In genomic region chr9:78113538-78113885, GRCm38 (mm10) we compare ENCODE assay signal across 8 mouse cellular contexts. TPM values are rescaled to one million over a fixed set of nuclear protein-coding genes. Genes with fewer than 3 reads are reported as not detected.
DNase-seq lines count a peak whose midpoint lies in the region; ATAC-seq and TF ChIP-seq lines count a peak whose summit lies in the region.

No protein-coding gene starts in this region.

- H3K9ac ChIP-seq in lung, embryonic 14.5 days: peak overlapping the region; percentile 94
- H3K9ac ChIP-seq in embryonic facial prominence, embryonic 12.5 days: peak overlapping the region; percentile 95
- peak overlapping the region; percentile 89 for H3K9ac ChIP-seq in intestine, postnatal 0 days (ENCODE audit: low read depth, low read length)
- H3K9ac ChIP-seq in neural tube, embryonic 15.5 days (replicated peaks): peak overlapping the region; percentile 83

- under 1% methylated on average over 14 of the region's 14 CpGs for WGBS in lung, embryonic 14.5 days
- WGBS in embryonic facial prominence, embryonic 12.5 days: 1% methylated on average over 14 of the region's 14 CpGs
- under 1% methylated on average over 14 of the region's 14 CpGs for WGBS in intestine, postnatal 0 days
- under 1% methylated on average over 14 of the region's 14 CpGs for WGBS in neural tube, embryonic 15.5 days

- H3K36me3 ChIP-seq in lung, embryonic 14.5 days (ENCODE audit: insufficient read depth): no peaks in the 10 kb centered on the region
- 0 out of 2 replicates have a peak, but pooled peaks cover 4% of the 10 kb centered on the region for H3K36me3 ChIP-seq in embryonic facial prominence, embryonic 12.5 days
- H3K36me3 ChIP-seq in intestine, postnatal 0 days (ENCODE audit: control insufficient read depth, insufficient read depth): no peaks in the 10 kb centered on the region
- no peaks in the 10 kb centered on the region for H3K36me3 ChIP-seq in neural tube, embryonic 15.5 days

- no peaks in the 10 kb centered on the region for H3K4me1 ChIP-seq in lung, embryonic 14.5 days (ENCODE audit: insufficient read depth)
- peaks cover 24% of the 10 kb centered on the region for H3K4me1 ChIP-seq in embryonic facial prominence, embryonic 12.5 days
- H3K4me1 ChIP-seq in intestine, postnatal 0 days (replicated peaks; ENCODE audit: control insufficient read depth, insufficient read depth, low read length): 0 out of 2 replicates have a peak, but pooled peaks cover 3% of the 10 kb centered on the region
- peaks cover 30% of the 10 kb centered on the region for H3K4me1 ChIP-seq in neural tube, embryonic 15.5 days

- peak overlapping the region; percentile 82 for H3K4me3 ChIP-seq in lung, embryonic 14.5 days (ENCODE audit: low read depth, low read length)
- peak overlapping the region; percentile 87 for H3K4me3 ChIP-seq in embryonic facial prominence, embryonic 12.5 days
- H3K4me3 ChIP-seq in intestine, postnatal 0 days (ENCODE audit: low read depth, low read length): peak overlapping the region; percentile 94
- H3K4me3 ChIP-seq in neural tube, embryonic 15.5 days (replicated peaks): peak overlapping the region; percentile 72

- H3K9me3 ChIP-seq in lung, embryonic 14.5 days (ENCODE audit: low read depth, low read length): no peaks in the 10 kb centered on the region
- no peaks in the 10 kb centered on the region for H3K9me3 ChIP-seq in embryonic facial prominence, embryonic 12.5 days
- no peaks in the 10 kb centered on the region for H3K9me3 ChIP-seq in intestine, postnatal 0 days (ENCODE audit: control insufficient read depth)
- H3K9me3 ChIP-seq in neural tube, embryonic 15.5 days (replicated peaks): no peaks in the 10 kb centered on the region

- peak overlapping the region; percentile 74 for H3K4me2 ChIP-seq in lung, embryonic 14.5 days
- peak overlapping the region; percentile 64 for H3K4me2 ChIP-seq in embryonic facial prominence, embryonic 12.5 days (replicated peaks)
- H3K4me2 ChIP-seq in intestine, postnatal 0 days (replicated peaks; ENCODE audit: low read depth): peak overlapping the region; percentile 80
- peak overlapping the region; percentile 69 for H3K4me2 ChIP-seq in neural tube, embryonic 15.5 days

- peak overlapping the region; percentile 81 for H3K27ac ChIP-seq in lung, embryonic 14.5 days (ENCODE audit: low read depth)
- H3K27ac ChIP-seq in embryonic facial prominence, embryonic 12.5 days: peak overlapping the region; percentile 89
- peak overlapping the region; percentile 94 for H3K27ac ChIP-seq in intestine, postnatal 0 days (ENCODE audit: low read depth, low read length)
- H3K27ac ChIP-seq in neural tube, embryonic 15.5 days (replicated peaks): peak overlapping the region; percentile 92

- ATAC-seq in lung, embryonic 14.5 days (ENCODE audit: insufficient read depth): peak; percentile 3; the same call in 1 of the 2 replicates
- no peak for ATAC-seq in embryonic facial prominence, embryonic 12.5 days (ENCODE audit: insufficient number of reproducible peaks, insufficient read depth, low FRiP score, low TSS enrichment)
- ATAC-seq in intestine, postnatal 0 days: no peak
- peak; percentile 26 for ATAC-seq in neural tube, embryonic 15.5 days (ENCODE audit: low FRiP score)
- ATAC-seq in granulocyte monocyte progenitor cell, adult 5-6 weeks (replicated peaks; ENCODE audit: poor library complexity, severe bottlenecking): no peak

- TF ChIP-seq CTCF in lung, embryonic 14.5 days (IDR thresholded peaks at IDR 0.05; ENCODE audit: low read depth): no peak
- TF ChIP-seq CTCF in intestine, postnatal 0 days (IDR thresholded peaks at IDR 0.05; ENCODE audit: low read depth): no peak

- DNase-seq in lung, embryonic 14.5 days: peak; percentile 59
- no peak for DNase-seq in lung, adult 18-20 months
- no peak for DNase-seq in cerebellum, postnatal 36 days
- DNase-seq in kidney, adult 11 months: no peak

- no peaks in the 10 kb centered on the region for H3K27me3 ChIP-seq in lung, embryonic 14.5 days (ENCODE audit: insufficient read depth, low read length)
- no peaks in the 10 kb centered on the region for H3K27me3 ChIP-seq in embryonic facial prominence, embryonic 12.5 days
- H3K27me3 ChIP-seq in intestine, postnatal 0 days (replicated peaks; ENCODE audit: control insufficient read depth, insufficient read depth, low read length): no peaks in the 10 kb centered on the region
- no peaks in the 10 kb centered on the region for H3K27me3 ChIP-seq in neural tube, embryonic 15.5 days (replicated peaks)

RNA-seq across cellular contexts. Expression of gene Ick, which starts 4.5 kb away (rescaled TPM):
- polyA plus RNA-seq in lung, embryonic 14.5 days (2014; fragmentation: Nextera tagmentation; extraction: Ambion mirVana): 22.9 and 23.2 TPM in 2 replicates
- polyA plus RNA-seq in embryonic facial prominence, embryonic 12.5 days (2016; fragmentation: Nextera tagmentation; extraction: Ambion mirVana): 32.0 and 33.1 TPM in 2 replicates
- 27.3 and 28.2 TPM in 2 replicates for polyA plus RNA-seq in intestine, postnatal 0 days (2015; fragmentation: Nextera tagmentation; extraction: Ambion mirVana)
- 30.2 and 30.6 TPM in 2 replicates for polyA plus RNA-seq in neural tube, embryonic 15.5 days (2015; fragmentation: Nextera tagmentation; extraction: Ambion mirVana)
- total RNA-seq in granulocyte monocyte progenitor cell, adult 5-6 weeks (2014; fragmentation: Nextera tagmentation): 11.8 and 15.4 TPM in 2 replicates
- 8.4 and 13.1 TPM in 2 replicates for total RNA-seq in granulocyte monocyte progenitor cell, adult 5-6 weeks (2017)

RNA-seq across cellular contexts. Expression of gene Fbxo9, which starts 4.6 kb away (rescaled TPM):
- polyA plus RNA-seq in lung, embryonic 14.5 days (2014; fragmentation: Nextera tagmentation; extraction: Ambion mirVana): 40.5 and 41.8 TPM in 2 replicates
- 42.9 and 43.1 TPM in 2 replicates for polyA plus RNA-seq in embryonic facial prominence, embryonic 12.5 days (2016; fragmentation: Nextera tagmentation; extraction: Ambion mirVana)
- 37.7 and 40.2 TPM in 2 replicates for polyA plus RNA-seq in intestine, postnatal 0 days (2015; fragmentation: Nextera tagmentation; extraction: Ambion mirVana)
- polyA plus RNA-seq in neural tube, embryonic 15.5 days (2015; fragmentation: Nextera tagmentation; extraction: Ambion mirVana): 84.7 and 90.9 TPM in 2 replicates
- total RNA-seq in granulocyte monocyte progenitor cell, adult 5-6 weeks (2014; fragmentation: Nextera tagmentation): 50.6 and 67.0 TPM in 2 replicates
- 42.1 and 54.5 TPM in 2 replicates for total RNA-seq in granulocyte monocyte progenitor cell, adult 5-6 weeks (2017)

Comparison
In these comparisons a context has a peak if more than half of its experiments do, and no peak if none do; other contexts are left out.
1. ATAC-seq: peak in lung, embryonic 14.5 days (single experiment) and neural tube, embryonic 15.5 days (single experiment); none in embryonic facial prominence, embryonic 12.5 days (single experiment), intestine, postnatal 0 days (single experiment) and granulocyte monocyte progenitor cell, adult 5-6 weeks (single experiment).
2. Peak in every context shown above with its lines, with median percentiles within 50 percentile points of each other: H3K27ac ChIP-seq, H3K4me2 ChIP-seq, H3K4me3 ChIP-seq and H3K9ac ChIP-seq.